Mouse (Mus musculus) urinary bladder, adult 2 months (tissue): Measurements from ENCODE around the gene Gm21958. TPM values are rescaled to one million over a fixed set of nuclear protein-coding genes. Genes with fewer than 3 reads are reported as not detected.

Experiments used
- DNase-seq: peaks from one replicate; pipeline ENCODE4 v3.0.0; 2022; ENCODE audit warnings: low spot score
- polyA plus RNA-seq: library from polyadenylated mRNA; depleted of rRNA; stranded (reverse); fragments of >200 nt; gene quantifications from 2 replicates; pipeline ENCODE4 v1.2.3, GENCODE M21; 2012; rRNA removed

Gene Gm21958
- not detected in 2 replicates for polyA plus RNA-seq

- DNase-seq: no peak
These were observed at the start of gene Gm21958 for GRCm38 (mm10) chr3:54714253-54714652. Gm21958 (minus strand) TSS chr3:54714353.

- DNase-seq: no peak
These were observed 47.1 kb upstream of the Gm21958 start for GRCm38 (mm10) chr3:54761258-54761657.

GRCm38 (mm10) chr3:54760321-54761115 lies 46.4 kb upstream of the Gm21958 start:
- DNase-seq: no peak

- no peak for DNase-seq
These were observed 45.1 kb upstream of the Gm21958 start for GRCm38 (mm10) chr3:54759211-54759610.

GRCm38 (mm10) chr3:54757446-54757845 lies 43.3 kb upstream of the Gm21958 start:
- DNase-seq: no peak

- no peak for DNase-seq
These were observed 41.9 kb upstream of the Gm21958 start for GRCm38 (mm10) chr3:54756058-54756457.

- DNase-seq: peak; percentile 61
These were observed 41.2 kb upstream of the Gm21958 start, which contains the start of gene Smad9 for GRCm38 (mm10) chr3:54755145-54756041. Smad9 (plus strand) TSS chr3:54755582.

GRCm38 (mm10) chr3:54753411-54753810 lies 39.3 kb upstream of the Gm21958 start:
- no peak for DNase-seq

GRCm38 (mm10) chr3:54745799-54746198 lies 31.6 kb upstream of the Gm21958 start:
- DNase-seq: no peak

GRCm38 (mm10) chr3:54741965-54742364 lies 27.8 kb upstream of the Gm21958 start:
- DNase-seq: no peak

GRCm38 (mm10) chr3:54737317-54737716 lies 23.2 kb upstream of the Gm21958 start:
- no peak for DNase-seq

- no peak for DNase-seq
These were observed 22.2 kb upstream of the Gm21958 start for GRCm38 (mm10) chr3:54736101-54736927.

GRCm38 (mm10) chr3:54735247-54736046 lies 21.3 kb upstream of the Gm21958 start, which contains the start of the genes Exosc8 and Alg5:
Exosc8 (minus strand) TSS chr3:54735393.
Alg5 (plus strand) TSS chr3:54735539.
- peak; percentile 100 for DNase-seq

- DNase-seq: peak; percentile 89
These were observed 20.5 kb upstream of the Gm21958 start for GRCm38 (mm10) chr3:54734411-54735246.

- DNase-seq: no peak
These were observed 18.2 kb upstream of the Gm21958 start for GRCm38 (mm10) chr3:54732371-54732770.

- no peak for DNase-seq
These were observed 17.5 kb upstream of the Gm21958 start for GRCm38 (mm10) chr3:54731626-54732150.

- DNase-seq: no peak
These were observed 13.9 kb upstream of the Gm21958 start for GRCm38 (mm10) chr3:54728100-54728499.

- DNase-seq: no peak
These were observed 13.4 kb upstream of the Gm21958 start for GRCm38 (mm10) chr3:54727588-54727987.

GRCm38 (mm10) chr3:54725344-54725743 lies 11.2 kb upstream of the Gm21958 start:
- DNase-seq: no peak
